Mouse (Mus musculus) erythroblast, adult 5-6 weeks (primary cell): ENCODE measurements around the gene Stc2. TPM values are rescaled to one million over a fixed set of nuclear protein-coding genes. Genes with fewer than 3 reads are reported as not detected.

Experiments used
- ATAC-seq: replicated peaks from 2 replicates; pipeline ENCODE4 v1.8.0; 2016; ENCODE audit warnings: moderate number of reproducible peaks, mild to moderate bottlenecking, moderate TSS enrichment, inconsistent platforms; ENCODE audit not compliant: poor library complexity, low FRiP score, severe bottlenecking
- total RNA-seq, 2 experiments: library from RNA; stranded (forward) in 1 of 2; stranded (reverse) in 1 of 2; fragments of 150-400 nt in 1 of 2; fragments of 200-764, 138-1000 nt in 1 of 2; gene quantifications; 2 replicates each; pipeline versions ENCODE4 v1.2.3 to v1.2.4; 2015 to 2017; ENCODE audit warnings: low replicate concordance in 2 of 2

Stc2 gene
- total RNA-seq, 2 experiments from 2014 or later: 0.17 TPM; not detected in 1

GRCm38 (mm10) chr11:31368252-31368964, 1.5 kb downstream of the Stc2 start:
- no peak for ATAC-seq

- ATAC-seq: no peak
Measured at GRCm38 (mm10) chr11:31366827-31367226, 3.0 kb downstream of the Stc2 start.

GRCm38 (mm10) chr11:31366421-31366820, 3.5 kb downstream of the Stc2 start:
- no peak for ATAC-seq

GRCm38 (mm10) chr11:31365981-31366380, 3.9 kb downstream of the Stc2 start:
- no peak for ATAC-seq

GRCm38 (mm10) chr11:31365280-31365679, 4.6 kb downstream of the Stc2 start:
- ATAC-seq: no peak

GRCm38 (mm10) chr11:31362856-31363255, 7.0 kb downstream of the Stc2 start:
- ATAC-seq: no peak

GRCm38 (mm10) chr11:31362330-31362729, 7.5 kb downstream of the Stc2 start:
- no peak for ATAC-seq

GRCm38 (mm10) chr11:31361047-31361446, 8.8 kb downstream of the Stc2 start:
- ATAC-seq: no peak

- ATAC-seq: no peak
Measured at GRCm38 (mm10) chr11:31359283-31359902, 10.5 kb downstream of the Stc2 start.

GRCm38 (mm10) chr11:31358453-31358852, 11.4 kb downstream of the Stc2 start:
- no peak for ATAC-seq

GRCm38 (mm10) chr11:31356866-31357265, 13.0 kb downstream of the Stc2 start:
- no peak for ATAC-seq

- no peak for ATAC-seq
Measured at GRCm38 (mm10) chr11:31355737-31356136, 14.1 kb downstream of the Stc2 start.

- ATAC-seq: no peak
Measured at GRCm38 (mm10) chr11:31354514-31354913, 15.4 kb downstream of the Stc2 start.

Other genes with a start within 250 kb of the Stc2 start
- not detected in 2 replicates for gene Gm17332, start 187.6 kb downstream of the Stc2 start, total RNA-seq (2015; ENCODE audit: low replicate concordance)
- not detected in 2 replicates for gene Gm17332, start 187.6 kb downstream of the Stc2 start, total RNA-seq (2017; ENCODE audit: low replicate concordance)